Mouse (Mus musculus): ENCODE measurements around the gene Tmod2. TPM values are rescaled to one million over a fixed set of nuclear protein-coding genes. Genes with fewer than 3 reads are reported as not detected.

The Tmod2 gene
- total and polyA plus RNA-seq, 3 experiments: 0.16 to 1.7 (median 0.17) TPM

- TF ChIP-seq E2F4 (IDR thresholded peaks at IDR 0.05; ENCODE audit: insufficient replicate concordance, low read depth, low read length) (no peak), SMC3 (IDR thresholded peaks at IDR 0.05; ENCODE audit: low read depth, low read length) (no peak), RAD21 (IDR thresholded peaks at IDR 0.05; ENCODE audit: low read depth, low read length) (no peak), MAFK (IDR thresholded peaks at IDR 0.05; ENCODE audit: insufficient replicate concordance, low read length) (no peak), CHD2 (IDR thresholded peaks at IDR 0.05; ENCODE audit: low read length) (no peak), TCF12 (IDR thresholded peaks at IDR 0.05; ENCODE audit: low read depth, low read length) (peak; percentile 60; the same call in 1 of the 2 replicates), CHD1 (IDR thresholded peaks at IDR 0.05; ENCODE audit: low read depth, low read length) (no peak), HCFC1 (IDR thresholded peaks at IDR 0.05; ENCODE audit: low read depth, low read length) (no peak), MXI1 (IDR thresholded peaks at IDR 0.05; ENCODE audit: low read depth, low read length) (peak; percentile 70)
Measured at GRCm38 (mm10) chr9:75625556-75626307, 14.6 kb upstream of the Tmod2 start, which contains the start of gene Lysmd2 (continued).

- H3K4me3 ChIP-seq (replicated peaks in 1 of 3; ENCODE audit: low read depth in 2 of 3, low read length in 2 of 3, poor library complexity in 1 of 3): peak overlapping the region; percentile 18 to 78 (median 72)
- TF ChIP-seq ETS1 (conservative IDR thresholded peaks at IDR 0.05; ENCODE audit: low read depth, low read length) (no peak), TCF12 (IDR thresholded peaks at IDR 0.05; ENCODE audit: low read depth, low read length) (no peak)
- peaks cover 30% of the 10 kb centered on the region for H3K79me2 ChIP-seq (replicated peaks; ENCODE audit: control insufficient read depth, extremely low read depth, insufficient read depth, poor library complexity, severe bottlenecking)
- H3K4me1 ChIP-seq (ENCODE audit: control insufficient read depth in 1 of 2, insufficient read depth in 2 of 2): peaks cover 20 to 51% of the 10 kb centered on the region in 2 experiments
- no peaks in the 10 kb centered on the region for H3K36me3 ChIP-seq (replicated peaks in 1 of 2; ENCODE audit: control insufficient read depth in 1 of 2, insufficient read depth in 1 of 2, low read length in 1 of 2)
- no peak for DNase-seq (ENCODE audit: extremely low read depth)
- H3K4me2 ChIP-seq (ENCODE audit: insufficient read depth, low read depth, poor library complexity, severe bottlenecking): peak overlapping the region; percentile 77
- peak overlapping the region; percentile 58; the same call in 1 of the 2 replicates for H3K27ac ChIP-seq (ENCODE audit: insufficient read depth, low read depth)
- in situ Hi-C loops (cut with MboI; ENCODE audit: low pct_ligation_motif_present, low pct_unique_long_range_greater_than_20kb, low sequenced_read_pairs) (no loop called here), dilution Hi-C loops (cut with MboI; ENCODE audit: extremely low pct_ligation_motif_present, extremely low pct_unique_long_range_greater_than_20kb, low sequenced_read_pairs) (no loop called here)
- peak overlapping the region; percentile 92 for H3K9ac ChIP-seq (ENCODE audit: insufficient read depth, low read depth)
- H3K9me3 ChIP-seq (replicated peaks; ENCODE audit: low read length): peaks cover 7% of the 10 kb centered on the region
- peaks cover 6% of the 10 kb centered on the region for H3K27me3 ChIP-seq (replicated peaks)
Measured at GRCm38 (mm10) chr9:75624983-75625555, 13.9 kb upstream of the Tmod2 start.

GRCm38 (mm10) chr9:75621428-75621827 is 10.3 kb upstream of the Tmod2 start:
- dilution Hi-C loops (cut with MboI; ENCODE audit: extremely low pct_ligation_motif_present, extremely low pct_unique_long_range_greater_than_20kb, low sequenced_read_pairs): no loop called here
- Histone ChIP-seq H3K27ac (ENCODE audit: insufficient read depth, low read depth) (peak overlapping the region; percentile 69), H3K27me3 (replicated peaks) (peaks cover 6% of the 10 kb centered on the region), H3K4me1 (ENCODE audit: control insufficient read depth in 1 of 2, insufficient read depth in 2 of 2) (peaks cover 9 to 41% of the 10 kb centered on the region in 2 experiments), H3K79me2 (replicated peaks; ENCODE audit: control insufficient read depth, extremely low read depth, insufficient read depth, poor library complexity, severe bottlenecking) (0 out of 2 replicates have a peak, but pooled peaks cover 3% of the 10 kb centered on the region), H3K4me2 (ENCODE audit: insufficient read depth, low read depth, poor library complexity, severe bottlenecking) (peak overlapping the region; percentile 16; the same call in 1 of the 2 replicates), H3K9ac (ENCODE audit: insufficient read depth, low read depth) (peak overlapping the region; percentile 23; the same call in 1 of the 2 replicates), H3K9me3 (replicated peaks; ENCODE audit: low read length) (peaks cover 3% of the 10 kb centered on the region), H3K4me3 (replicated peaks in 1 of 3; ENCODE audit: low read depth in 2 of 3, low read length in 2 of 3, poor library complexity in 1 of 3) (peak overlapping the region in 1 of 3 experiments; percentile 18), H3K36me3 (replicated peaks in 1 of 2; ENCODE audit: control insufficient read depth in 1 of 2, insufficient read depth in 1 of 2, low read length in 1 of 2) (no peaks in the 10 kb centered on the region)
- peak; percentile 90 for DNase-seq (ENCODE audit: extremely low read depth)
- in situ Hi-C loops (cut with MboI; ENCODE audit: low pct_ligation_motif_present, low pct_unique_long_range_greater_than_20kb, low sequenced_read_pairs): no loop called here
- TF ChIP-seq SIN3A (IDR thresholded peaks at IDR 0.05; ENCODE audit: low read length) (no peak), RCOR1 (conservative IDR thresholded peaks at IDR 0.05; ENCODE audit: low read depth, low read length) (no peak), ETS1 (conservative IDR thresholded peaks at IDR 0.05; ENCODE audit: low read depth, low read length) (peak; percentile 77), BHLHE40 (IDR thresholded peaks at IDR 0.05; ENCODE audit: low read depth, low read length) (peak; percentile 41; the same call in 1 of the 2 replicates), ZC3H11A (IDR thresholded peaks at IDR 0.05; ENCODE audit: low read depth, low read length) (no peak), JUN (IDR thresholded peaks at IDR 0.05; ENCODE audit: insufficient read depth, low read depth, low read length) (no peak), IRF4 (IDR thresholded peaks at IDR 0.05; ENCODE audit: low read depth, low read length) (peak; percentile 65), HCFC1 (IDR thresholded peaks at IDR 0.05; ENCODE audit: low read depth, low read length) (no peak), TBP (conservative IDR thresholded peaks at IDR 0.05; ENCODE audit: low read depth, low read length) (no peak), MEF2A (IDR thresholded peaks at IDR 0.05; ENCODE audit: borderline replicate concordance, low read depth, low read length) (no peak), MAFK (IDR thresholded peaks at IDR 0.05; ENCODE audit: insufficient replicate concordance, low read length) (no peak), E2F4 (IDR thresholded peaks at IDR 0.05; ENCODE audit: insufficient replicate concordance, low read depth, low read length) (no peak), MAZ (IDR thresholded peaks at IDR 0.05; ENCODE audit: low read depth, low read length) (no peak), NRF1 (IDR thresholded peaks at IDR 0.05; ENCODE audit: low read depth, low read length) (no peak), POLR2AphosphoS2 (IDR thresholded peaks at IDR 0.05; ENCODE audit: low read depth, low read length) (no peak), EP300 (IDR thresholded peaks at IDR 0.05; ENCODE audit: low read length) (peak; percentile 84), CHD1 (IDR thresholded peaks at IDR 0.05; ENCODE audit: low read depth, low read length) (no peak), USF1 (IDR thresholded peaks at IDR 0.05; ENCODE audit: low read depth, low read length) (no peak), SMC3 (IDR thresholded peaks at IDR 0.05; ENCODE audit: low read depth, low read length) (no peak), RAD21 (IDR thresholded peaks at IDR 0.05; ENCODE audit: low read depth, low read length) (no peak), CHD2 (IDR thresholded peaks at IDR 0.05; ENCODE audit: low read length) (no peak), POLR2A (IDR thresholded peaks at IDR 0.05; ENCODE audit: low read depth, low read length) (no peak), MYC (IDR thresholded peaks at IDR 0.05; ENCODE audit: low read depth, low read length) (0 out of 2 replicates have a peak, but pooled peaks have one; percentile 33)
